Mouse (Mus musculus): ENCODE measurements around the gene S100pbp. TPM values are rescaled to one million over a fixed set of nuclear protein-coding genes. Genes with fewer than 3 reads are reported as not detected.

S100pbp gene
- total RNA-seq (2023): 10 to 100 TPM; 43.5 to 50.3 TPM

DNA sequence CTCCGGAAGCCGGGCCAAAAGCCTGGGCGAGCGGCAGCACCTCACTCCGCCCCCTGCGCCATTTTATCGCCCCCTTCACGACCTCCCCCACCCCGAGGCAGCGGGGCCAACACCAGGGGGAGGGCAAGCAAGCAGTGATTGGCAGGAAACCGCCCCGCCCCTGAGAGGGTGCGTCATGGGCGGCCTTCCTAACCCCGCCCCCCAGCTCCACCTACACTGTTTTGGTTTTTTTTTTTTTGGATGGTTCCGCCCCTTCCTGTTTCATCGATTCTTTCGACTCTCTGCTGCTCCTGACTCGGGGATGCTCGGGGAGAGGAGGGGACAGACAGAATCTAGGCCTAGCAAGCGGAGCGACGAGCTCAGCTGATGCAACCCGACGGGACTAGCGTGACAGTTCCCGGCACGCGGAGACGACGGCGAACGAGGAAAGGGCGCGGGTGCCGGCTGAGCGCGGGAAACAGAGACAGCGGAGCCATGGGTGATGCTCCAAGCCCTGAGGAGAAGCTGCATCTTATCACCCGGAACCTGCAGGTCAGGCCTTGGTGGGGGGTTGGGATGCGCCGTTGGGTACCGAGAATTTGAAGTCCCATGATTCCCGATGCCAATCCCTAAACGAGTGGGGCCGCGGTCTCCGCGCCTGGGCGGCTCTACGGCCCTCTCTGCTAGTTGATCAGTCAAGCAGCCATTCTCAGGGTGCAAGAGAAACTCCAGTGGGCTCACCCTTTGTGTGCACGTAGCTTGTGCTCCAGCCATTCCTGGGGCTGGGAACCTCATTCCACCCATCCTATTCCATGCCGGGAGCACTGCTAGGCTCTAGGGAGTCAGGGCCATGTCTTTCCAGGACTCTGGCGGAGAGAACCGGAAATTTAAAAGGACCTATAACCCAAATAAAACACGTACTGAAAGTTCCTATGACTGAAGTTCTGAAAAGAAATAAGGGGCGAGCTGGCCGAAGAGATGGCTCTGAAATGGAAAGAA is at the start of gene S100pbp, which contains the start of gene Yars:
Gene S100pbp, minus strand, starts transcription at position 186 of the 978 bp plus-strand sequence.
Gene Yars, plus strand, starts transcription at position 219 of the 978 bp plus-strand sequence.

GRCm38 (mm10) chr4:129136579-129137391 is 52.7 kb downstream of the S100pbp start, which contains the start of gene Fndc5:
Fndc5 (plus strand) TSS chr4:129136999.

GRCm38 (mm10) chr4:129121569-129122086 is 67.9 kb downstream of the S100pbp start, which contains the start of gene Hpca:
Hpca (minus strand) TSS chr4:129122036.

DNA sequence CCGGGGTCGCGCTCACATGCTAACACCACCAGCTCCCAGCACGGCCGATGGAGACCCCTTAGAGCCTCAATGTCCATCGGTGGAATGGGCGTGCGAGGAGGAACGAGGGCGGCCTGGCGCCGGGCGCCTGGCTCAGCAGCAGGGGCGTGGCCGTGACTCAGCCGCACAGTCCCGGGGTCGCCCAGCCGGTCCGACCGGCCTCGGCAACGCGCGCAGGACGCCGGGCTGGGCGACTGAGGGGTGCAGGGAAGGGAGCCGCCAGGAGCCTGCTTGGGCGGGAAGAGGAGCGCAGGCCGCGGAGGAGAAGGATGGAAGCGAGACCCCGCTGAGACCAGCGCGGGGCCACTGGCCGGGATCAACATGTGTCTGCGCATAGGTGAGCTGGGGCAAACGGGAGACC is 84.2 kb downstream of the S100pbp start, which contains the start of gene Tmem54:
Gene Tmem54, plus strand, starts transcription at position 193 of the 400 bp plus-strand sequence.

Other genes with a start within 250 kb of the S100pbp start
- gene Azin2, start 227.3 kb downstream of the S100pbp start, total RNA-seq (2023): not detected
- gene Ak2, start 197.8 kb downstream of the S100pbp start, total RNA-seq (2023): 10 to 100 TPM; 49.8 to 59.2 TPM
- 10 to 100 TPM; 55.1 to 59.6 TPM for gene Rnf19b, start 131.5 kb downstream of the S100pbp start, total RNA-seq (2023)
- gene Tmem54, start 84.2 kb downstream of the S100pbp start, total RNA-seq (2023): not detected
- gene Hpca, start 67.7 kb downstream of the S100pbp start, total RNA-seq (2023): not detected
- gene Fndc5, start 52.7 kb downstream of the S100pbp start, total RNA-seq (2023): under 1 TPM in 1 of 2 experiments, not detected in 1; 0.21 TPM
- 10 to 100 TPM; 59.0 to 71.4 TPM for gene Yars, start within 50 bp of the S100pbp start, total RNA-seq (2023)
- gene C77080, start 71.7 kb upstream of the S100pbp start, total RNA-seq (2023): under 1 TPM; 0.15 TPM
- gene Sync, start 97.9 kb upstream of the S100pbp start, total RNA-seq (2023): not detected
- 100 to 1,000 TPM; 136 to 156 TPM for gene Rbbp4, start 145.6 kb upstream of the S100pbp start, total RNA-seq (2023)
- 10 to 100 TPM; 32.1 to 52.3 TPM for gene Zbtb8os, start 146.0 kb upstream of the S100pbp start, total RNA-seq (2023)
- 1 to 10 TPM; 4.1 to 4.9 TPM for gene Zbtb8a, start 188.4 kb upstream of the S100pbp start, total RNA-seq (2023)

Data from T-cell, adult 66 days (primary cell).